Mouse (Mus musculus) liver, postnatal 0 days (tissue): ENCODE results near the gene Asic1. TPM values are rescaled to one million over a fixed set of nuclear protein-coding genes. Genes with fewer than 3 reads are reported as not detected.
"Not testable (repeated sequence)": the region's sequence is repeated elsewhere in the genome, so short reads cannot be mapped to it uniquely, and the experiment has no call there.

Experiments
- ATAC-seq: fragments of 200-750 bp; cut with Nextera tagmentation; 2 replicates; pipeline ENCODE4 v1.8.0; 2017; ENCODE audit warnings: mild to moderate bottlenecking, moderate library complexity
- DNase-seq: peaks from one replicate; pipeline ENCODE4 v3.0.0-alpha.2; 2016
- H3K27ac ChIP-seq: fragments of 300-500 bp; sonication (generic); 2 replicates; pipeline ENCODE4 v1.5.1; 2014; ENCODE audit warnings: antibody characterized with exemption, moderate library complexity, mild to moderate bottlenecking, low read depth
- H3K27me3 ChIP-seq: fragments of 300-500 bp; sonication (generic); 2 replicates; pipeline ENCODE4 v1.6.1; 2014; ENCODE audit warnings: low read length, control low read depth, mixed read lengths; ENCODE audit not compliant: insufficient read depth
- H3K36me3 ChIP-seq: fragments of 300-500 bp; sonication (generic); replicated peaks from 2 replicates; pipeline ENCODE4 v1.6.1; 2014; ENCODE audit warnings: mild to moderate bottlenecking, control low read depth, low read length, moderate library complexity, mixed read lengths; ENCODE audit not compliant: insufficient read depth
- H3K4me1 ChIP-seq: fragments of 300-500 bp; sonication (generic); 2 replicates; pipeline ENCODE4 v1.6.1; 2014; ENCODE audit warnings: antibody characterized with exemption, mild to moderate bottlenecking, control low read depth; ENCODE audit not compliant: insufficient read depth
- H3K4me2 ChIP-seq: fragments of 300-500 bp; sonication (generic); 2 replicates; pipeline ENCODE4 v1.6.1; 2014; ENCODE audit warnings: low read depth, mild to moderate bottlenecking, low read length, moderate library complexity, mixed read lengths
- H3K4me3 ChIP-seq: fragments of 300-500 bp; sonication (generic); 2 replicates; pipeline ENCODE4 v1.5.1; 2014; ENCODE audit warnings: low read depth, low read length
- H3K9ac ChIP-seq: fragments of 300-500 bp; sonication (generic); replicated peaks from 2 replicates; pipeline ENCODE4 v1.6.1; 2014; ENCODE audit warnings: mild to moderate bottlenecking, moderate library complexity
- H3K9me3 ChIP-seq: fragments of 300-500 bp; sonication (generic); 2 replicates; pipeline ENCODE4 v1.6.1; 2016; ENCODE audit warnings: mild to moderate bottlenecking, control low read depth, low read length, mixed read lengths
- CTCF ChIP-seq: sonication (generic); IDR thresholded peaks from 2 replicates; pipeline ENCODE4 v1.5.1; 2016; ENCODE audit warnings: antibody characterized with exemption, low read depth
- EP300 ChIP-seq: IDR thresholded peaks from 2 replicates; pipeline ENCODE4 v1.6.1; 2016; ENCODE audit warnings: antibody characterized with exemption, low read depth, mild to moderate bottlenecking
- WGBS: fragments of 180-500 bp; shearing (Covaris S2); extraction: QIAGEN DNeasy Blood & Tissue Kit; methylation state at CpG from one replicate; pipeline ENCODE4 v1.1.7; 2014; ENCODE audit not compliant: insufficient replicate concordance; 5-methylcytosine and 5-hydroxymethylcytosine counted together
- polyA plus RNA-seq: library from polyadenylated mRNA; unstranded; fragments of >200 nt; fragmentation: Nextera tagmentation; extraction: Ambion mirVana; gene quantifications from 2 replicates; pipeline ENCODE4 v1.2.1, GENCODE M21; 2015

The Asic1 gene
- polyA plus RNA-seq, 1 experiment from 2014 or later, result 0.38 TPM

DNA sequence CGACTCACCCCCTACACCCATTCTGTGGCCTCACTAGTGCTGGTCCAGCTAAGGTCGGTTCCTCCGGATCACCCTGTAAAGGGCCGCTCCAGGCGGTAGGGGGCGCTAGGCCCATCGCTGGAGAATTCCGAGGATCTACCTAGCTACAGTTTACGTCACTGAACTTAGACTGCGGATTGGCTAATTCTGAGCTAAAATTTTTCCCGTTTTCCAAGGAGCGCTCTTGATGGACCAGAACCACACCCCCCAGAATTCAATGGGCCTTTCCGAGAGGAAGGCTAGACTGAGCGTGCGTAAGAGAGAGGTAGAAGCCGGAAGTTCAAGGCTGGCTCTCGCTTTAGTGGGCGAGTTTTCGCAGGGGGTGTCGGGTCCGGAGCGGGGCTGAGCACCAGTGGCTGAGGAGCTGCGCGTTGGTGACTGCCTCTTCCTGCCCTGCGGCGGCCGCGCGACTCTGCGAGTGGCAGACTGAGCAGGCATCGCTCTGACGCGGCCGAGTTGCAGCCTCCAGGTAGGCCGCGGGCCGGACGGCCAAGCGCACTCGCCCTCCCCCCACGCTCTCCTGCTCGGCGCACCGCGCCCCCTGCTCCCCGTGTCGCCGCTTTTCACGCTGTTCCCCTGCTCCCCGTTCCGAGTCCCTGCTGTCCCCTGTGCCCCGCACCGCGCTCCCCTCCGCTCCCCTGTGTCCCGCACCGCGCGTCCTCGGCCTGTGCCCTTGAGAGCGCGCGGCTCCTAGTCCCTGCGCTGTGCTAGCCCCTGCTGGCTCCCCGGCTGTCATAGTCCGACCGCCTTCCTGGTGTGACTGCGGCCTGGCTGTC, 55.4 kb downstream of the Asic1 start, which contains the start of gene Cox14:
Gene Cox14, plus strand, starts transcription at position 278 of the 815 bp plus-strand sequence.
- WGBS, result 2% methylated on average over 53 of the region's 68 CpGs
- peaks cover 21% of the 10 kb centered on the region for H3K4me1 ChIP-seq
- ATAC-seq, result peak; percentile 89
- 0 out of 2 replicates have a peak, but pooled peaks cover 3% of the 10 kb centered on the region for H3K9me3 ChIP-seq
- H3K4me2 ChIP-seq, result peak within 1 kb of the TSS; percentile 90
- peak within 1 kb of the TSS; percentile 93 for H3K27ac ChIP-seq
- peak within 1 kb of the TSS; percentile 93 for H3K9ac ChIP-seq
- DNase-seq, result peak; percentile 94
- H3K4me3 ChIP-seq, result peak within 1 kb of the TSS; percentile 87
- TF ChIP-seq EP300 (no peak), CTCF (peak; percentile 99)
- peaks cover 18% of the 10 kb centered on the region for H3K36me3 ChIP-seq
- H3K27me3 ChIP-seq, result no peaks in the 10 kb centered on the region

DNA sequence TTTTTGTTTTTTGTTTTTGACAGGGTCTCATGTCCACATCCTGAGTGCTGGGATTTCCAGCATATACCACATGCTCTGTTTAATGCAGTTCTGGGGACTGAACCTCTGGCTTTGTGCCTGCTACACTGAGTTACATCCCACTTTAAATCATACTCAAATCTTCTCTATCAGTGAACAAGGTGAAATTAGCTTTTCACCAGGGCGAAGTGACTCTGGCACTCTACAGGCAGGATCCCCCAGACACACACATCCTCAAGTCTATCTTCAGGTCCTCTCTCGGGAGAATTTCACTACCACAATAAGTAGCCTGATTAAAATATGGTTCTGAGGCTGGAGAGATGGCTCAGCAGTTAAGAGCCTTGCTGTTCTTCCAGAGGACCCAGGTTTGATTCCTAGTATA, 56.4 kb downstream of the Asic1 start:
- DNase-seq, result no peak
- WGBS, result 68% methylated on average over 2 of the region's 2 CpGs
- Histone ChIP-seq H3K4me1 (peaks cover 21% of the 10 kb centered on the region), H3K27me3 (no peaks in the 10 kb centered on the region), H3K9ac (peak overlapping the region; percentile 93), H3K4me3 (peak overlapping the region; percentile 87), H3K4me2 (peak overlapping the region; percentile 90), H3K36me3 (peaks cover 18% of the 10 kb centered on the region), H3K27ac (peak overlapping the region; percentile 93; the same call in 1 of the 2 replicates), H3K9me3 (0 out of 2 replicates have a peak, but pooled peaks cover 3% of the 10 kb centered on the region)
- TF ChIP-seq CTCF (no peak), EP300 (no peak)
- no peak for ATAC-seq

DNA sequence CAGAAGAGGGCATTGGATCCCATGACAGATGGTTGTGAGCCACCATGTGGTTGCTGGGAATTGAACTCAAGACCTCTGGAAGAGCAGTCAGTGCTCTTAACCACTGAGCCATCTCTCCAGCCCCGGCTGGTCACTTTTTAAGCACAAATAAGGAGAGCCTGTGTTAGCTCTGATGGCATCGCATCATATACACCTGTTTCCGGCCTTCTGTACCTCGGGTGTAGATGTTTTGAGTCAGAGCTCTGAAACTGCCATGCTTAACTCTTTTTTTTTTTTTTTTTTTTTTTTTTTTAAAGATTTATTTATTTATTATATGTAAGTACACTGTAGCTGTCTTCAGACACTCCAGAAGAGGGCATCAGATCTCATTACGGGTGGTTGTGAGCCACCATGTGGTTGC, 56.9 kb downstream of the Asic1 start:
- not testable (repeated sequence) for H3K27me3 ChIP-seq, H3K9ac ChIP-seq, ATAC-seq, H3K27ac ChIP-seq, H3K4me3 ChIP-seq, DNase-seq, H3K9me3 ChIP-seq
- 85% methylated on average over 4 of the region's 5 CpGs for WGBS
- Histone ChIP-seq H3K4me1 (peaks cover 21% of the 10 kb centered on the region), H3K4me2 (peak overlapping the region; percentile 90; the same call in 1 of the 2 replicates), H3K36me3 (peaks cover 18% of the 10 kb centered on the region)

DNA sequence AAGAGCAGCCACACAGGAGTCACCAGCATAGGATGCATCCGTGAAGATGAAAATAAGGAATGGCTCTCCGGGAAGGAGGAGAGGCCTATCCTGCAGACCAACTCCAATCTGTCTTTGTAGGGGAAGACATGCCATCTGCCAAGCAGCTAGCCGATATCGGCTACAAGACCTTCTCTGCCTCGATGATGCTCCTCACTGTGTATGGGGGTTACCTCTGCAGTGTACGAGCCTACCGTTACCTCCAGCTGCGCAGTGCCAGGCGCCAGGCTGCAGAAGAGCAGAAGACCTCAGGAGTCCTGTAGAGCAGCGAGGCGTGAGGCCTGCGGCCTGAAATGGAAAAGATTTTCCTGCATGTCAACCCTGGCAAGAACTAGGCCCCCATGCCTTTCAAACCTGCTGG, 57.4 kb downstream of the Asic1 start:
- no peak overlapping the region for H3K27ac ChIP-seq
- no peak for ATAC-seq
- H3K36me3 ChIP-seq, result peaks cover 18% of the 10 kb centered on the region
- H3K9ac ChIP-seq, result no peak overlapping the region
- H3K4me1 ChIP-seq, result peaks cover 21% of the 10 kb centered on the region
- H3K27me3 ChIP-seq, result no peaks in the 10 kb centered on the region
- WGBS, result 95% methylated on average over 12 of the region's 12 CpGs
- H3K4me2 ChIP-seq, result no peak overlapping the region
- 0 out of 2 replicates have a peak, but pooled peaks cover 3% of the 10 kb centered on the region for H3K9me3 ChIP-seq
- no peak overlapping the region for H3K4me3 ChIP-seq
- DNase-seq, result no peak
- no peak for TF ChIP-seq EP300
- TF ChIP-seq CTCF, result no peak

DNA sequence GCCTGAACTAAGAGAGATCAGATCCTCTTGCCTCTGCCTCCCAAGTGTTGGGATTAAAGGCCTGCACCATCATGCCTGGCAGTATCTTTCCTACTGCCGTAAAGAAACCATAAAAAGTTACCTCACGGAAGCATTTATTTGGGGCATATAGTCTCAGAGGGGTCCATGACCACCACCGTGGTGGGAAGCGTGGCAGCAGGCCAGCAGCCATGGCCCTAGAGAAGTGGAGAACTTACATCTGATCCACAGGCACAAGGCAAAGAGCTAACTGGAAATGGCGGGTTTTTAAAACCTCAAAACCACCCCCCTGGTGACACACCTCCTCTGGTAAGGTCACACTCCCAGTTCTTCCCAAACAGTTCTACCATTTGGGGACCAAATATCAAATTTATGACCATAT, 58.0 kb downstream of the Asic1 start:
- H3K4me2 ChIP-seq, result no peak overlapping the region
- no peaks in the 10 kb centered on the region for H3K27me3 ChIP-seq
- H3K9me3 ChIP-seq, result 0 out of 2 replicates have a peak, but pooled peaks cover 3% of the 10 kb centered on the region
- no peak for TF ChIP-seq CTCF
- no peak for TF ChIP-seq EP300
- H3K4me3 ChIP-seq, result no peak overlapping the region
- no peak overlapping the region for H3K27ac ChIP-seq
- no peak for DNase-seq
- peaks cover 16% of the 10 kb centered on the region for H3K4me1 ChIP-seq
- peaks cover 17% of the 10 kb centered on the region for H3K36me3 ChIP-seq
- H3K9ac ChIP-seq, result no peak overlapping the region
- WGBS, result 90% methylated on average over 5 of the region's 5 CpGs
- no peak for ATAC-seq

DNA sequence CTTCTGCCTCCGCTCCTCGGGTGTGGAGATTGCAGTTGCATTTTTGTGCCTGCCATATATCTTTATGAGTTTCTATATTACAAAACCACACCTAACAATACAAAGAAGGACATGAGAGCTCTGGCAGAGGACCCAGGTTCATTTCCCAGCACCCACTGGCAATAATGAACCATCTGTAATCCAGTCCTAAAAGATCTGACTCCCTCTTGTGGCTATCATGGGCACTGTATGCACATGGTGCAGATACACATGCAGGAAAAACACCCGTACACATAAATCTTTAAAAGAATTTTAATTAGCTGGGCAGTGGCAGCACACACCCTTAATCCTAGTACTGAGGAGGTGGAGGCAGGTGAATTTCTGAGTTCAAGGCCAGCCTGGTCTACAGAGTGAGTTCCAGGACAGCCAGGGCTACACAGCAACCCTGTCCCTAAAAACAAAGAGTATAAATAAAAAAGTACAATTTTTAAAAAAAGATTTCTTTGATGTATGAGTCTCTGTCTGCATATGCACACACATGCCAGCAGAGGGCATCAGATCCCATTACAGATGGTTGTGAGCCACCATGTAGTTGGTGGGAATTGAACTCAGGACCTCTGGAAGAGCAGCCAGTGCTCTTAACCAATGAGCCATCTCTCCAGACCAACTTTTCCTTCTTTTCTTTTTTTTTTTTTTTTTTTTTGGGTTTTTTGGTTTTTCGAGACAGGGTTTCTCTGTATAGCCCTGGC, 59.1 kb downstream of the Asic1 start:
- TF ChIP-seq CTCF (peak; percentile 47), EP300 (no peak)
- Histone ChIP-seq H3K9me3 (0 out of 2 replicates have a peak, but pooled peaks cover 3% of the 10 kb centered on the region), H3K4me1 (peaks cover 6% of the 10 kb centered on the region), H3K9ac (no peak overlapping the region), H3K4me2 (no peak overlapping the region), H3K27ac (no peak overlapping the region), H3K27me3 (no peaks in the 10 kb centered on the region), H3K4me3 (no peak overlapping the region), H3K36me3 (peaks cover 15% of the 10 kb centered on the region)
- DNase-seq (no peak), ATAC-seq (no peak)
- 85% methylated on average over 4 of the region's 4 CpGs for WGBS
